Mouse (Mus musculus) c-Kit-positive CD71-positive TER-119-positive erythroid progenitor cells, embryonic 14.5 days (primary cell): ENCODE results near the gene Bcl2l1.

Experiments used
- DNase-seq: peaks from one replicate; pipeline ENCODE4 v3.0.0-alpha.2; 2013; ENCODE audit warnings: low spot score

Bcl2l1 gene

DNA sequence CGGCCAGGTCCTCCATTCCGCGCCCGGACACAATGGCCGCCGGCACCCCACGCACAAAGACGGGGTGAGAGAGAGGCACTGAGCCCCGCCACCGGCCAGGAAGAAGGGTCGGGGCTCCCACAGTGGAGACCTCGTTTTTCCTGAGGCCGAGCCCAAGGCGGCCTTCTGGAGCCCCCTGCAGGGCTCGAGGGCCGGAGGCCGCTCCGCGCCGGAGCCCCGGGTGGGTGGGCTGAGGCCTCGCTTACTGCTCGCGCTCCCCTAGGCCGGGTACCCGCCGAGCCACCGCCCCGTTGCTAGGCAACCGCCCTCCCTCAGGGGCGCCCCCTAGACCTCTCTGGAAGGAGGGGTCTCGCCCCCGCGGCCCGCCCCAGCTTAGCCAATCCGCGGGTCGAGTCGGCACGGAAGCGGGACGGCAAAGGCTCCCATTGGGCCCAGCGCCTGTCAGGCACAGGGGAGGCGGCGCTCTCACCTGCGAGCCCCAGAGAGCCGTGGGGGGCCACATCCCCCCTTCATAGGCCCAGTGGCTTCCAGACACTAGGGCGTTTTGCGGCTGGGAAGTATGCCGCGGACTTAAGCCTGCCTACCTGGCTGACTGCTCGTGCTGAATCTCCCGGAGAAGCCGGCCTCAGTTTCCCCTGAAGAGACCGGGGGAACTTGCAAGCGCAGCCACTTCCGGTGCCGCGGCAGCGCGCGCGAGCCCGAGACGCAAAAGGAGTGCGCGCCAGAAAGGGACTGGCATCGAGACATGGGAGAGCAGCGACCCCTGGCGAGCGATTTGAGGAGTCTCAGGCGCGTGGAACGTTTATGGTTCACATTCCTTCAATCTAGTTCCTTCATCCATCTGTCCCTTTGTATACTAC, at the start of gene Bcl2l1:
TSS of gene Bcl2l1 (minus strand) at position 710 of the 860 bp plus-strand sequence.
- DNase-seq = peak; percentile 96

DNA sequence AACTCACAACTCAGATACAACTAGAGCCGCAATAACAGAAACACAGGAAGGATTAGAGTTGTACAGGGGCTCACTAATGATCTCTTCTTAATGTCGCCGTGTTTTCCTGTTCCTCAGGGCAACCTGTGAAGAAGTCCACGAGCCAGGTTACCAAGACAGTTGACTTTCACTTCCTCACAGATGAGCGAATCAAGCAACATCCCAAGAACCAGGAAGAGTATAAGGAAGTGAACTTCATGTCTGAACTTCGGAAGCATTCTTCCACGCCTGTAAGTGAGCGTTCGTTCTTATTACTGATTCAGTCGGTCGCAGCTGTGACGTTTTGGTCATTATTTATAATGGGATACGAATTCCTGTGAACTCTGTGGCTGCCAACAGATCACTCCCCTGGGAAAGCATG, 49.4 kb upstream of the Bcl2l1 start:
- no peak for DNase-seq

DNA sequence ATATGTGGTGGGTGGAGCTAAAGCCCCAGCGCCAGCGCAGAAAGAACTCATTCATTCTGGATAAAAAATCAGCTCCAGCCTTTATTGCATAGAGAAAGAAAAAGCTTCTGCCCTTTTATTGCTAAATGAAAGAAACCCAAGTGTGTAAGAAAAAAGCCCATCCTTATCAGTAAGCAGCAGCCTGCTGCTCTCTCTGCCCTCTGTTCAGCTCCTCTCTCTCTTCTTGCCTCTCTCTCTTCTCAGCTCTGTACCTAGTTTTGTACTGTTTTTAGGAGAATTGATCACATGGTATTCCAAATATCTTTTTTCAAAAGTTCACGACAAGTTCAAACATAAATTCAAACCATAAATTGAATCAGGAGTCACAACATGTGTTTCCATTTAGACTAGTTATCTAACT, 46.7 kb upstream of the Bcl2l1 start:
- DNase-seq = peak; percentile 28

DNA sequence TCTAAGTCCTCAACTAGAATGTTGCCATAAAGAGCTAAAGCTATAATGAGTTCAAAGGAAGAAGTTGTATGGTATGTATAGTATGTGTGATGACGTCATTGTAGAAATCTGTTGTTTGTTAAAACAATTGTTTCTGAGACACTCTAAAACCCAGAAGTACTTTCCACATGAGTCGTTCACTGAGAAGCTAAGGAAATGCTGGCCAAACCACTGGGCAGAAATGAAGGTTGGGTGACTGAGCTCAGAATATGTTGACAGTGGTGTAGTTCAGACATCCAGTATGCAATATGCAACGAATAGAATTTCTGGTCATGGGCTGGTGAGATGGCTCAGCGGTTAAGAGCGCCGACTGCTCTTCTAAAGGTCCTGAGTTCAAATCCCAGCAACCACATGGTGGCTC, 31.8 kb upstream of the Bcl2l1 start:
- DNase-seq = no peak

DNA sequence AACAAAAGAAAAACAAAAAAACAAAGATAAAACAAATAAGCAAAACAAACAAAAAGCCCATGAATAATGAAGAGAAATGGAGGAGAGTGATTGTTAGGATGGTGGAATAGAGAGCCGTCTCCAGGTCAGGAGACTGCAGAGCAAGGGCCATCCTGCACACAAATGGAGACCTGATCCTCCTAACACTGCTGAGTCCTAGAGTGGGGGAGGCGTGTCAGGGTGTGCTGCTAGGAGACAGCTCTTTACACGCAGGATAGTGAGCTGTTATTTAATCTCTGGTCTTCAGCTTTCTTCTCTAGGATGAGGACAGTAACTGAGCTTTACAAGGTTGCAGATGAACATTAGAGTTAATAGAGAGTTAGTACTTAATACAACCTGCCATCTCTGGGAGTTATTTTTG, 31.1 kb upstream of the Bcl2l1 start:
- no peak for DNase-seq

DNA sequence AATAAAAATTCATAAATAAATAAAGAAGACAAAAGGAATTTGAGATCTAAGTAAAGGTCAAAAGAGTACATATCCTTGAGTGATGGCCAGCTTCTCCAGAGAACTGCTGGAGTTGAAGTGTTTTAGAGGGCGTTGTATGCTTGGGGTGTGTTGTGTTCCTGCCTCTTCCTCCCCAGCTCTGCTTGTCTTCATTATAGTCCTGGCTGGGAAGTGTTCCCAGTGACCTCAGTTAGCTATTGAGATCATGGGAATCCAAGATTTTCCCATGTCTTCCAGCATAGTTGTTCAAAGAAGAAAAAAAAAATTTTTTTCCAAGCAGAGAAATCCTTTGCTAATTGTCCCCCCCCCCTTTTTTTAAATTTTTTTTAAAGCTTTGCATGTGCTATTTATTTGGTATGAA, 30.4 kb upstream of the Bcl2l1 start:
- no peak for DNase-seq

DNA sequence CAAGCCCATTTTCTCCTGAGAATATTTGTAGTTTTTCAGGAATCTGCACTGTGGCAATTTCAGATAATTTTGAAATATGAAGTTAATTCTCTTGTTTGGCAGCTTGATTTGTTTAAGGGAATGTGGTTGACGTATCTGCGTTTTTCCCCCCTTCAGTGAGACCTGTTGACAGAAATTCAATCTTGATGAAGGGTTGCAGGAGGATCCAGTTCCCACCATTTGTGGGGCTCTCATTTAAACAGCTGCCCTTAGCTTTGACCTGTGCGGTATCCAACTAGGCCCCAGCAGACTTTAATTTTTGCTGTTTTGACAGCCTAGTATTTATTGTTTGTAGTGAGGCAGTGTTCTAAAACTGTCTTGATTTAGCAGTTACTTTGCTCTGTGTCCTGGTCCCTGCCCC, 28.0 kb upstream of the Bcl2l1 start:
- no peak for DNase-seq

DNA sequence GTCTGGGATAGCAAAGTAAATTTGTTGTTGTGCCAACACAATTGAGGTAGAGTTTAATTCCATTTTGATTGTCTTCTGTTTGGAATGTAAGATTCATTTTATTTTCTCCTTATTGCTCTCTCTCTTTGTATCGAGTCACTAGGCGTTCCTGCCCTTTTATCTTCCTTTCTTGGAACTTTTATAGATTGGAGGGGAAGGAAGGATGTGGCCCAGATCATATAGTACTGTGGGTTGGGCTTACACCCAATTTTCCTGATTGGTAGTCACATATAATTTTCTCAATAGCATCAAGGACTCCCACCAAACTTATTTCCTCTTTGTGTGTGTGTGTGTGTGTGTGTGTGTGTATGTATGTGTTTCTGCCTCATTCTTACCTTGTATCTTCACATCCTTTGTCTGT, 16.9 kb upstream of the Bcl2l1 start:
- peak; percentile 59 for DNase-seq

DNA sequence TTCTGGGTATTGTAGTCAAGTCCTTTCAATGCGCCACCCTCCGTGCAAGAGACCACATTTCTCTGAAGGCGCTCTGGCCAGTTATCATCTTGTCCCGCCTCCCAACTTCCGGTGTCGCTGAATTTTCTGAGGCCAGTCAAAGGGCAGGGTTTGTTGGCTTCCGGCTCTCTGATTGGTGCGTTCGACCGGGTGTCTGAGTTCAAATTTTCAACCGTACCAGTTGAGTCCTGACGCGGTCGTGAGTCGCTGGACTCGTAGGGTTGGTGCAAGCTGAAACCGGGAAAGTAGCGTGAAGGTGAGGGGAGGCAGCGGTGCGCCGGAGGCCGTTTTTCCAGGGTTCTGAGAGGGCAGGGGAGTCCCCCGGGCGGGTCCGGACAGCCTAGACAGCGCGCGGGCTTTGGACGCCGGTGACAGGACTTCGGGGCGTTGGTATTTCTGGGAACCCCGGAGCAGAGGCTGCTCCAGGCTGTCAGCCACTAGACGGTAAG, 16.3 kb upstream of the Bcl2l1 start, which contains the start of gene Tpx2:
TSS of gene Tpx2 (plus strand) at position 150 of the 488 bp plus-strand sequence.
- DNase-seq = peak; percentile 100

DNA sequence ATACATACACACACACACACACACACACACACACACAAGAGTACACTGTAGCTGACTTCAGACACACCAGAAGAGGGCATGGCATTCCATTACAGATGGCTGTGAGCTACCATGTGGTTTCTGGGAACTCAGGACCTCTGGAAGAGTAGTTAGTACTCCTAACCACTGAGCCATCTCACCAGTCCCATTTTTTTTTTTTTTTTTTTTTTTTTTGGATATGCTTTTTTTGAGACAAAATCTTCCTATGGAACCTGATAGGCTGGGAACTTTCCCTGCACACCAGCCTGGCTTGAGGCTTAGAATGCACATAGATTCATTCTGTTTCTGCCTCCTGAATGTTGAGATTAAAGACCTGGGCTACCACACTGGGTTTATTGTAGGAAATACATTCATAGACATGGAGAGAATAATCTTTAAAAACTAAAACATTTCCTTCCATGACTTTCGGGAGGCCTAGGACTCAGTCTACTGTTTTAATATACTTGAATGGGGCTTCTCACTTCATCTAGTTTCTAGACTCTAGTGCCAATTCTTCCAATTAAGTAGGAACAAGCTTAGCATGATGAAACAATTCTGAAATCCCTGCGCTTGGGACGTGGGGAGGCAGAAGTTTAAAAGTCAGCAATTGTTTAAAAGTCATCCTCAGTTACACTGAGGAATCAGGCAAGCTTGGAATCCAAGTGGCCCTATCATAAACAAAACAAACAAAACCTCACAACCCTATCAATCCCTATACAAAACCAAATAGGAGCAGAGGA, 15.7 kb upstream of the Bcl2l1 start:
- DNase-seq = no peak

DNA sequence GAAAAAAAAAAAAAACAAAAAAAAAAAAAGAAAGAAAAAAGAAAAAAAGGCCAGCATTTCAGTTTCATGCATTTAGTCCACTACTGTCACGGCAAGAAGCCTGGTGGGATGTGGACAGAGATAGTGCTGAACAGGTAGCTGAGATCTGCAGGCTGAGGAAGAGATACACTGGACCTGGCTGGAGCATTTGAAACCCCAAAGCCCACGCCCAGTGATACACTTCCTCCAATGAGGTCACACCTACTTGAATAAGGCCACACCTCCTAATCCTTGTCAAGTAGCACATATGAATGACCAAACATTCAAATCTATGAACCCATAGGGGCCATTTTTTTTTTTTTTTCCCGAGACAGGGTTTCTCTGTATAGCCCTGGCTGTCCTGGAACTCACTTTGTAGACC, 11.2 kb upstream of the Bcl2l1 start:
- DNase-seq = no peak

DNA sequence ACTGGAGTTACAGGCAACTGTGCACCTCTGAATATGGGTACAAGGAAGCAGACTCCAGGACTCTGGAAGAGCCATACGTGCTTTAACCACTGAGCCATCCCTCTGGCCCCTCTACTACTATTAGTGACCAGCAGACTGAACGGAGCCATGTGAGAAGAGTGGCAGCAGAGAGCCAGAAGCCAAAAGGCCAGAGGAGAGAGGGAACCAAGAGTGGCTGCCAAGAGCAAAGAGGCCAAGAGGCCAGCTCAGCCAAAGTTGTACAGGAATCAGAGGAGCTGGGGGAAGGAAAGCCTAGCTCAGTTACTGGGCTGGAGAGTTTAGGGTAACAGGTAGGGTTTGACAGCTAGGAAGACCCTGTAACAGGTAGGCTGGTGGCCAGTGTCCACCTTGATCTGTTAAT, 7.7 kb upstream of the Bcl2l1 start:
- no peak for DNase-seq

DNA sequence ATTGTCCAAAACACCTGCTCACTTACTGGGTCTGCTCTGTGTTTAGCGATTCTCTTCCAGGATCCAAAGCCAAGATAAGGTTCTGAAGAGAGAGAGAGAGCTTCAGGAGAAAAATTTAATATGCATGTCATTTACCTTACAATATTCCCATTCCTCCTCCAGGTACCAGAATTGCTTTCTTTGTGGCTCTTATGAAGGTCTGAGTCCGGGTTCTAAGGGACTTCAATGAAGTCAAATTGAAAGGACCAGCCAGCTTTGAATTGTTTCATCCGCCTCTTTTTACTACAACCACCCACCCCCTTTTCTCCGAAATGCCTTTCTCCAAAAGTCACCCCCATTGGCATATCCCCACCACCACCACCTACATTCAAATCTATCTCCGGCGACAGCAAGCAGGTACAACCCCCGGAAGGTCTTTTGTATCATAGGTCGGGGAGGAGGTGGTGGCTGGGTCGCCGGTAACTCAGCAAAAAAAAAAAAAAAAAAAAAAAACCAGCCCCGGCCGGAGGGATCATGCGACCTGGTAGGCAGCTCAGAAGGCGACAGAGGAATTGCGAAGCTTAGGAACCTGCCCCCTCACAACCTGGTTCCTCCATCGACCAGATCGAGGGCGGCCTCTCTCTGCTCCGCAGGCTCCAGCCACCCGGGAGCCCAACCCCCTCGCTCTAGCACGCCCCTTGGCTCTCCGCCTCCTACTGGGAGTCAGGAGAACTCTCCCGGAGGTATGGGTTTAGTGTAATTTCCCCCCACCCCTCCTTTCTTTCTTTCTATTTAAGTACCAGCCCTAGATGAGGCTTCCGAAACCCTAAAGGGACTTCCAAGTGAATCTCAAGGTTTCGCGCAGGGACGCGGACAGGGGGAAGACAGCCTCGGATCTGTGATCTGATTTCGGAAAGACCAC, 1.3 kb downstream of the Bcl2l1 start:
- DNase-seq = peak; percentile 75

DNA sequence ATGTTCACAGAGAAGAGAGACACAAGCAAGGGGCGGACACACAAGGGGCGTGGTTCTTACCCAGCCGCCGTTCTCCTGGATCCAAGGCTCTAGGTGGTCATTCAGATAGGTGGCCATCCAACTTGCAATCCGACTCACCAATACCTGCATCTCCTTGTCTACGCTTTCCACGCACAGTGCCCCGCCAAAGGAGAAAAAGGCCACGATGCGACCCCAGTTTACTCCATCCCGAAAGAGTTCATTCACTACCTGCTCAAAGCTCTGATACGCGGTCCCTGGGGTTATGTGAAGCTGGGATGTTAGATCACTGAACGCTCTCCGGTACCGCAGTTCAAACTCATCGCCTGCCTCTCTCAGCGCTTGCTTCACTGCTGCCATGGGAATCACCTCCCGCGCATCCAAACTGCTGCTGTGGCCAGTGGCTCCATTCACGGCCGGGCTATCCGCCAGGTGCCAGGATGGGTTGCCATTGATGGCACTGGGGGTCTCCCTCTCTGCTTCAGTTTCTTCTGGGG, 2.1 kb downstream of the Bcl2l1 start:
- no peak for DNase-seq

DNA sequence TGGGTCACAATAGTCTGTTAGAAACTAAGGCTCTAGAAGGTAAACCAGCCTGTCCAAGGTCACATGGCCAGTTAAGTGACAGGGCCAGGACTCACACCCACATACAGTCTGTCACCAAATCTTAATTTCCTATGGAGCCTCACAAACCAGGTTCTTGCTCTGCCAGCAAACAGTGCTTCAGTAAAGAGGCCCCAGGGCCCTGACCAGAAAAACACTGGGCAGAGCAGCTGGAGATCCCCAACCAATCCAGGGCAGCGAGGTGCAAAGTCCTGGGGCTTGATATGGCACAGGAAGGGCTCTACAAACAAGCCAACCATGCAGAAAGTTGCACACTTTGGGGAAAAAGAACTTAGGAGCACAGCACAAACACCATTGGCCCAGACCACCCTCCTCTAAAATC, 3.0 kb downstream of the Bcl2l1 start:
- no peak for DNase-seq

DNA sequence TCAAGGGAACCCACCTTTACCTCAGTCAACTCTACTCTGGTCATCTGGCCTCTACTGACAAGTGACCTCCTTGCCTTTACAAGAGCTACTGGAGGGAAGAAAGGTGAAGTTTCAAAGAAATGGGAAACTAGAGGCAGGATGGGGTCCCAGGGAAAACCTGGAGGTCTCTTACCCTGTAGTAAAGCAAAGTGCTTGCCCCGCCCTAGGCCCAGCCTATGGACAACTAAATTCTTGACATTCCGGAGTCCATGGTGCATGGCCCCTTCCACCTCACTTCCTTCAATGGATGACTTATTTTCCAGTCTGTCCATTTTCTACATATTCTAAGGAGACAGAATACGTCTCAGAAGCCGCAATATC, 3.5 kb downstream of the Bcl2l1 start:
- DNase-seq = no peak

DNA sequence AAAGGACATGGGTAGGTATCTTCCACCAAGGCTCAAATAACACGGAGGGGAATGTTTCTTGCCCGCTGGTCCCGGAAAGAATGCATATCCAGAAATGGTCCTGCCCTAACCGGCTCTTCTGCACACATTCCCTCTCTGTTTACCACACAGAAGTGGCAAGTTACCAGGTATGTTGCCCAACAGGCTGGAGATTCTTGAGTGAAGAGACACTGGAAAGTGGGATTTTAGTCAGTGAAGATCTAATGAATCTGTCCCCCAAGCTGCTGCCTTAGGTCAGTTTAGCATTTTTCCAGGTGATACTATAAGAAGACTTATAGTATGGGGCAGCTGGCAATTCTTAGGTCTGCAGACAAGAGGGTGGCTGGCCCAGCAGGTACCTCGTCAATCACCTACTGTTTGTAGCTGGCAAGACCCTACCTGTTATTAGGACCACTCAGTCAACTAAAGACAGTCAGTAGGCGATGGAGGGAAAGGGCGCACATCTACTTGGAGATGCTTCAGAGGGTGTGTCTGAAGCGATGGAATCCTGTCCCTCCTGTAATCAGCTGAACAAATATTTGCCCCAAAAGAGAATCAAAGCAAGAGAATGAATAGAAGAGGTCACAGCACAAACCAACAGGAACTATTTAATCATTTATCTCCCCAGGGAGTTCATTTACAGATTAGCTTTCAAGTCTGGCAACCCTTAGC, 4.1 kb downstream of the Bcl2l1 start:
- no peak for DNase-seq

DNA sequence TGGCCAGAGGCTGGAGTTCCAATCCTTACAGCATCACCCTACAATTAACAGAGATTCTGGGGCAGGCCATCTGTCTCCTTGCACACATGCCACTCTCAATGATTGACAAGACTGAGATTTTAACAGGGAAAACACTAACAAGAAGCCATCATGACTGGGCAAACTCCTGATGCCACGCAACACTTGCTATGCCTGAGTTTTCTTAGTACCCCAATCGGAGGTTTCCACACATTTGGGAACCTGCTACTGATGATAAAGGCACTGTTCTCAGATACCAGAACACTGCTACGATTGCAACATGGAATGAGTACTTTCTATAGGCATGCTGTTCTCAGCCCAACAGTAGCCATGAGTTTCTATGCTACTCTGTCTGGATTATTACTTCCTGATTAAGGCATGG, 5.0 kb downstream of the Bcl2l1 start:
- DNase-seq = no peak

DNA sequence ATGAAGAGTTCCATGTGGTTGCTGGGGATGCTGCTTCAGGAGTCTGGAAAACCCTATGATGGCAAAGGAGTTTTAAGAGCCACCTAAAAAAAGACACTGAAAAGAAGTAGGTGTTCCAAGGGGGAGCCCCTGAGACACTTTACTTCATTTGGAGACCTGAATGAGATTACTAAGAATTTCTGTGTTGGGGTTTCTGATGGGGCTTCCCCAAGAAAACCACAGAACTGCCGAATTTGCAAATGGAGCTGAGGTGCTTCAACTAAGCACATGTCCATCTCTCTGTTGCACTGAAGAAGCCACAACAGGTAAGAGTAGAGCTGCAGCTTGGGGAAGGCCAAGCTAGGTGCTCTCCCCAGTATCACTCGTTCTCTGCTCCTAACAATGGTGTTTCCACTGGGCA, 5.8 kb downstream of the Bcl2l1 start:
- no peak for DNase-seq

DNA sequence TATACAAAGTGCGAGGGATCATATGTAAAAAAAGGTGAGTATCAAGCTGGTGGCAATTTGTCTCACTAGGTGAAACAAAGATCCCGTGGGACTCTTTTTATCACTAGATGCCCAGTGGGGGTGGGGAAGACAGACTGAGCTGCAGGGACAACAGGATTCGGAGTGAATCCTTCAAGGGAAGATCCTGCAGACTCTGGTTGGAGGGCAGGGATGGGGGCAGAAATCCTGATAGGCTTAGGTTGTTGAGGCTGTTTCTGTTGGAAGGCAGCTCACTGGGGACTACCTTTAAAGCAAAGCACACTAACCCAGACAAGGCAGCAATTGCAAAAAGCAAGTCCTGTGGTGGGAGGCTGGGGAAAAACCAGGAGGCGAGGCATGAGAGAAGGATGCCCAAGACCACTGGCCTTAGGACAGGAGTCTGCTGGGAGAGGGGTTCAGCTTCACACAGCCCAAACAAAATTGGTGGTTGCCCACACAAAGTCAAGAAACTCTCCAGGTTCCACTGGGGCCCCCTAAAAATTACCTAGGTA, 6.3 kb downstream of the Bcl2l1 start:
- DNase-seq = no peak
